Mouse (Mus musculus) heart, adult 9 months (tissue): ENCODE measurements around the gene Tshz3.
A peak's percentile ranks its signal among the peaks of the same experiment; 100 is the strongest.

ENCODE experiments used
- DNase-seq, 2 experiments: peaks; one replicate each; pipeline ENCODE4 v3.0.0; 2022; ENCODE audit warnings: low spot score in 2 of 2

Tshz3 gene

GRCm38 (mm10) chr7:36696406-36697117 is 1.4 kb upstream of the Tshz3 start:
- DNase-seq, result peak; percentile 63 to 64

- peak; percentile 71 to 78 for DNase-seq
These were observed 631 bp upstream of the Tshz3 start for GRCm38 (mm10) chr7:36697118-36697855.

DNA sequence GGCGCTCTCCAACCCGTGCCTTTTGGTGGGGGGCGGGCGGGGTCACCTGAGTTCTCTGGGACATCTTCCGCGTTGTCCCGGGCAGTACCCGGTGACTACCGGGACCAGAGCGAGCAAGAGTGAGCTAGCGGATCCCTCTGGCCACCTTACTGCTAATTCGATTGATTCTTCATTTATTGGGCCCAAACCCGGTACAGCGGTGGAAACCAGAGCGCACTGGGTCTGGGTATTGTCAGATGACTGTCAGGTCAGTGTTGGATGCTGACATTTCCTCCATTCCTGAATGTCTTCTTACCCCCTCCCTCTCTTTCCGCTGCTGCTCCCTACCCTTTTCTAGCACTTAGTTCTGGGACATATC is 650 bp downstream of the Tshz3 start:
- DNase-seq, result peak in 1 of 2 experiments; percentile 25

DNA sequence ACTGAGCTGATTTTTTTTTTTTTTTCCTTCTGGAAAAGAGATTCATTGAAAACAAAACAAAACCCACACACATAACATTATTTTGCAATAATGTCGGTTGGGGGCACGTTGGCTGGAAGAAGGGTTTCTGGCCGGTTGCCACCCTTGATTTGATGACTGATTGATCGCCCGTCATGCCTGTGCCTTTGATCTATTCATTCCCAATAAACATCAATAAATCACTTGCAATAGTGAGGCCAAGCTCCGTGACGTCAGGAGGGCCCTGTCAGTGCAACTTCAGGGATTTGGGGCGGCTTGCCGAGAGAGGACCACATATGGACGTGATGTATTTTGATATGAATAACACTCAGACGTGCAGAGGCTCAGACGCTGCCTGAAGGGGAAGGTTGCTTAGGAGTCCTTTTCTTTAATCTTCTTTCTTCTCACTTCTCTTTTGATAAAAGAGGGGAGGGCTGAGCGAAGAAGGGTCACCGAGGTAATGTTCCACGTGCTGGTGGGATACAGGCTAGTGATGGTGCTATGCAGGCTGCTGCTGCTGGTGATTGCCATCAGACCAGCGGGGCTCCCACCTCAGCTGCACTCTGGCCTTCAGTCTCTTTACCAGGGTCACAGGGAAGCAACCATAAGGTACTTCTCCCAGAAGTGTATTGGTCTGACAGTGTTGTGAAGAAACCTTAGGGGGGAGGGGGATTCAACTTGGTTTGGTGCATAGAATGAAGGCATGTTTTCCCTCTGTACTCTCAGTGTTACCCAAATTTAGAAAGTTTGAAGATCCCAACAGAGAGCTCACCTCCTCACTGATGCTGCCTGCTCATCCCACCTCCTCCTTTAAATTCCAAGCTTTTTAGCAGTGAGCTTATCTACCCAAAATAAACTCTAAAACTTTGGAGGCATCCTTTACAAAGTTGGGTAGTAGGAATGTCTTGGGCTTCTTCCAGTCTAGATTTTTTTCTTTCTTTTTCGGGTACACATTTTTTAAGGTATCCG is 1.4 kb downstream of the Tshz3 start:
- DNase-seq, result no peak

- no peak for DNase-seq
These were observed 8.7 kb downstream of the Tshz3 start for GRCm38 (mm10) chr7:36706636-36707035.

DNA sequence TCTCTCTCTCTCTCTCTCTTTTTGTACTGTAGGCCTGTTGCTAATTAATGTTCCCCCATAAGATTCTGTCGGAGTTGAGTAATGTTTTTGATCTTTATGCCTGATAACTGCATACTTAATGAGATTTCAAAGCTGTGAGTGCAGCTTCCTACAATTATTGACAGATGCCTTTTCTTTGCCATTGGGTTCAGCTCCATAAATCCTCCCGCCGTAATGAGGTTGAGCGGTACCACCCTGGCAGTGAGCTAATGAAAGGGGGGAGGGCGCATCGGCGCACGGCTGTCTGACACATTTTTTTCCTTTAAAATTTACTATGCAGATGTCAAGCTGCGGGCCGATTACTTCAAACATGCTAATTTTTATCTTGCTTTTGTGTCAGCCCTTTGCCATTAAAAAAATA is 9.3 kb downstream of the Tshz3 start:
- DNase-seq, result no peak

GRCm38 (mm10) chr7:36707681-36708350 is 9.9 kb downstream of the Tshz3 start:
- no peak for DNase-seq

- no peak for DNase-seq
These were observed 10.9 kb downstream of the Tshz3 start for GRCm38 (mm10) chr7:36708823-36709222.

GRCm38 (mm10) chr7:36709239-36709638 is 11.3 kb downstream of the Tshz3 start:
- DNase-seq, result peak; percentile 38 to 60

- DNase-seq, result no peak
These were observed 12.1 kb downstream of the Tshz3 start for GRCm38 (mm10) chr7:36709974-36710373.

DNA sequence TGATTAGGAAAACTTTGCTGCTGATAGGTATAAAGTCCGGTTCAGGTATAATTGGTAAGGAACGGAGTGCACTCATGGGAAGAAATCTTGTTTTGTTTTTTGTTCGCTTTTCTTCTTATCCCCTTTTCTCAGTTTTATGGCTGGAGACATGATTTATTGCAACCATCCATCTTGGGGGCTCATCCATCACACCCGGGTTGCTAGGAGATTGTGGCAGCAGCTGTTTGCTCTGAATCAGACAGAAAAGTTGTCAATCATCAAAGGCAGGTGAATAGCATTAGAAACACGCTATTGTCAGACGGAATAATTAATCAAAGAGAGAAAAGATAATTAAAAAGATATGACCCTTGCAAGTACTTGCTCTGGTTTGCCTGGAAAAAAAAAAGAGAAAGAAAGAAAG is 12.5 kb downstream of the Tshz3 start:
- DNase-seq, result no peak

- no peak for DNase-seq
These were observed 13.8 kb downstream of the Tshz3 start for GRCm38 (mm10) chr7:36711766-36712165.

DNA sequence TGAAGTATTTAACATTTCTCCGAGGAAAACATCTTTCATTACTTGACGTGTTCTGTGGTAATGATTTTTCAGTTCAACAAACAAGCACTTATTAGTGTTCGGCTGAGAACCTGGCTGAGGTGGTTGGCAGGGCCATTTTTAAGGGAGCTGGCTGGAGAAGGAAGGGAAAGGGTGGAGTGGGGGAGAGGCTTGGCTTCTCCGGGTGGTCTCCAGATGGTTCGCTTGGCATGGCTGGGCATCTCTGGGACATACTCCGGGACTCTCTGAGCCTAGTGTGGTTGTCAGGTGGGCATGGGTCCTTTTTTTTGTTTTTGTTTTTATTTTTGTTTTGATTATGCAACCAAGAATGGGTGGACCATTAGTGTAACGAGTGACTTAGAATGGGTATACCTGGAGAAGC is 16.4 kb downstream of the Tshz3 start:
- no peak for DNase-seq

DNA sequence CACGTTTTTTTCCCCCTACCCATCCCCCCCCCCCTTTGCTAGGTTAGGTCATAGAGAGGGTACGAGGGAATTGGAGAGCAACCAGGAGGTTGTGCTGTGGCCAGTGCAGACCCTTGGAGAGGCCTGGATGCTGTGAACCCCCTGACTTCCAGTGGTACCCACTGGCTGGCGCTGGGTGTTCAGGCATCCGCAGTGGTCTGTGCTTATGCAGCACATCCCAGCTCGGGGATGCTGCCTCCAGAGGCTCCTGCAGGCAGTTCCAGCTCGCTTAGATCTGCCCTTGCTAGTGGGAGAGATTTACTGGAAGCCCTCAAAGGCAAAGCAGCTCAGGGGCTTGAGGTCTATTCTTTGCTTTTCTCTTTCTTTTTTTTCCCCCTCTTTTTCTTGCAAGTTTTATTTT is 19.3 kb downstream of the Tshz3 start:
- DNase-seq, result no peak

DNA sequence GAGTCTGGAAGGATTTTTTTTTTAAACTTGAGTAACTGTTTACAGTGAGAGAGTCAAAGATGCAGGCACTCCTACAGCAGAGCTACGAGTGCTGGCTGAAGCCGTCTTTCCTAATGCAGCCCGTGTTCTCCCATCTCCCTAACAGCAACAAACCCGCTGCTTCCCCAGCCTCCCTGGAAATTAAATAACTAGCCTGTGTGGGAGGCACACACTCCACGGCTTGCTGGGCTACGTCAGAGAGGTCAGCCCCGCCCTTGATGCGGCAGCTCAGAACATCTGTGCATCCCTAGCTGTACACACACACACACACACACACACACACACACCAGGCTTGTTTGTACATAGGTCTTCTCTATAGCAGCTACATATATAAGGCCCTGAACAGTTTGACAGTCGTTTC is 22.9 kb downstream of the Tshz3 start:
- no peak for DNase-seq

GRCm38 (mm10) chr7:36736303-36737050 is 38.6 kb downstream of the Tshz3 start:
- no peak for DNase-seq

GRCm38 (mm10) chr7:36751480-36751879 is 53.6 kb downstream of the Tshz3 start:
- DNase-seq, result no peak

DNA sequence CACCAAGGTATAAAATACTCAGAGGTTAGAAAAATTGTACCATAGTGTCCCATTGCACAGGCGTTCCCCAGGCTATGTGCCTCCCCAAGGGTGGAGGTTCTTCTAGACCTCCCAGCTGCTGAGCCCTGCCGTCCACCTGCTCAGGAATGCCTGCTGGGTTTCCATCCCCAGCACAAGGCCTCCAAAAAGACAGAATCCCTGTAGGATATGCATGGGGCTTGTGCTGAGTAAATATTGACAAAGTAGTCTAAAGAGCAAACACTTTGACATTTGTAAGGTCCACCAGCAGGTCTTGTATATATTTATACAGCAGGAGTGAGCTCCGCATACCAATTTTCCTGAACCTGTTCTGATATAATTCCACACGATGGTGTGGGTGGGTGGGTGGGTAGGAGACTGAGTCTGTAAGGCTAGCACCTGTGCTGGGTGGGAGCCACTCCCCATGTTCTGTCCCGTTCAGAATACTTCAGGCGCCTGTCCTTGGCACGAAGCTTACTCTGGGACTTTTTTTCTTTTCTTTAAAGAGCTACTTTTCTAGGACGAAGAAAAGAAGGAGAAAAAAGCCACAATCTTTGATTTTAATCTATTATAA is 69.7 kb downstream of the Tshz3 start:
- no peak for DNase-seq

DNA sequence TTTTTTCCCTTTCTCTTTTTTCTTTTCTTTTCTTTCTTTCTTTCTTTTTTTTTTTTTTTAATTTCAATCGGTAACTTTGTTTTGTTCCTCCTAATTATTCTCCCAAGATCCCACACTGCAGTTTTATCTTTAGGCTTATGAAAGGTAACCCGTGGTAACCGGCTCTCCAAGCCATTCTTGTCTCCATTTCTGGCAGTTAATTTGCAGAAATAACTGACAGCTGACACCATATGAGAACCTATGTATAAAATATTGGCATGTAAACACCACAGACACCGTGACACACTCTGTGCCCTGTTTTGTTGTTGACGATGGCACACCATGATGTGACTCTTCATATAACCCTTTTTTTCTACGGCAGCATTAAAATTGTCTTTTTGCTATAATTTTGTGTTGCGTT is 75.2 kb downstream of the Tshz3 start:
- DNase-seq, result no peak

DNA sequence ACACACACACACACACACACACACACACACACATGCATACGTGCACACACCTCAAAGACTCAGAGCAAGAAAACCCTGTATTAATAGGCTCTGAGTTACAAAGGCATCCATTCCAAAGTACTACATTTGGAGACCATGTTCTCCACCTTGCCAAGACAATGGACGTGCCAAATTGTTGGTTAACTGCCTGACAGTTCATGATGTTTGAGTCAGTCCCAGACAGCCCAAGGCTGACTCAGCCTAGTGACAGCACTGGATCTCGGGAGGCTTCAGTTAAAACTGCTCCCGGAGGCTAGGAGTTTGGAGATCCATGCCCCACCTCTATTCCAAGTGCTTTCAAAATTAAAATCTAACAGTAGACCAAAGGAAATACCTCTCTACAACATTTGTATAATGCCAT is 79.0 kb downstream of the Tshz3 start:
- peak; percentile 24 to 44 for DNase-seq

GRCm38 (mm10) chr7:36778456-36778855 is 80.5 kb downstream of the Tshz3 start:
- no peak for DNase-seq
